Mouse (Mus musculus) splenic B cell, adult 2 months (primary cell): Measurements from ENCODE around the gene Zdhhc18.

Experiments
- DNase-seq: peaks from one replicate; pipeline ENCODE4 v3.0.0-alpha.2; 2011; ENCODE audit warnings: low read depth, low spot score
- H3K27me3 ChIP-seq: 2 replicates; pipeline ENCODE4 v1.6.1; 2012; ENCODE audit warnings: mild to moderate bottlenecking, low read length, moderate library complexity, mixed read lengths; ENCODE audit not compliant: control insufficient read depth, poor library complexity, insufficient read depth, severe bottlenecking
- H3K36me3 ChIP-seq: 2 replicates; pipeline ENCODE4 v1.6.1; 2012; ENCODE audit warnings: mild to moderate bottlenecking, low read length, moderate library complexity, mixed read lengths; ENCODE audit not compliant: control insufficient read depth, poor library complexity, insufficient read depth, severe bottlenecking

The Zdhhc18 gene

GRCm38 (mm10) chr4:133671881-133672844, 22.2 kb upstream of the Zdhhc18 start, which contains the start of gene Pigv:
Pigv (minus strand) TSS chr4:133672647.
- DNase-seq, result peak; percentile 92
- Histone ChIP-seq H3K36me3 (peaks cover 3% of the 10 kb centered on the region; the same call in 1 of the 2 replicates), H3K27me3 (no peaks in the 10 kb centered on the region)

GRCm38 (mm10) chr4:133671184-133671880, 21.4 kb upstream of the Zdhhc18 start:
- Histone ChIP-seq H3K27me3 (no peaks in the 10 kb centered on the region), H3K36me3 (peaks cover 3% of the 10 kb centered on the region; the same call in 1 of the 2 replicates)
- peak; percentile 79 for DNase-seq

GRCm38 (mm10) chr4:133669652-133670210, 19.8 kb upstream of the Zdhhc18 start:
- Histone ChIP-seq H3K36me3 (peaks cover 3% of the 10 kb centered on the region; the same call in 1 of the 2 replicates), H3K27me3 (no peaks in the 10 kb centered on the region)
- DNase-seq, result no peak

GRCm38 (mm10) chr4:133668537-133668936, 18.6 kb upstream of the Zdhhc18 start:
- Histone ChIP-seq H3K27me3 (no peaks in the 10 kb centered on the region), H3K36me3 (peaks cover 3% of the 10 kb centered on the region; the same call in 1 of the 2 replicates)
- no peak for DNase-seq

GRCm38 (mm10) chr4:133666199-133666598, 16.2 kb upstream of the Zdhhc18 start:
- peak; percentile 79 for DNase-seq
- Histone ChIP-seq H3K27me3 (no peaks in the 10 kb centered on the region), H3K36me3 (peaks cover 3% of the 10 kb centered on the region; the same call in 1 of the 2 replicates)

- DNase-seq, result no peak
- Histone ChIP-seq H3K27me3 (no peaks in the 10 kb centered on the region), H3K36me3 (peaks cover 3% of the 10 kb centered on the region; the same call in 1 of the 2 replicates)
Observed at GRCm38 (mm10) chr4:133665118-133665517, 15.2 kb upstream of the Zdhhc18 start.

- no peak for DNase-seq
- Histone ChIP-seq H3K36me3 (no peaks in the 10 kb centered on the region), H3K27me3 (no peaks in the 10 kb centered on the region)
Observed at GRCm38 (mm10) chr4:133662945-133663344, 13.0 kb upstream of the Zdhhc18 start.

GRCm38 (mm10) chr4:133662421-133662820, 12.5 kb upstream of the Zdhhc18 start:
- Histone ChIP-seq H3K27me3 (no peaks in the 10 kb centered on the region), H3K36me3 (no peaks in the 10 kb centered on the region)
- DNase-seq, result no peak

GRCm38 (mm10) chr4:133660193-133661155, 10.5 kb upstream of the Zdhhc18 start:
- H3K27me3 ChIP-seq, result no peaks in the 10 kb centered on the region
- DNase-seq, result peak; percentile 39
- no peaks in the 10 kb centered on the region for H3K36me3 ChIP-seq

GRCm38 (mm10) chr4:133659497-133660192, 9.7 kb upstream of the Zdhhc18 start:
- peak; percentile 81 for DNase-seq
- no peaks in the 10 kb centered on the region for H3K36me3 ChIP-seq
- no peaks in the 10 kb centered on the region for H3K27me3 ChIP-seq

- DNase-seq, result no peak
- H3K36me3 ChIP-seq, result no peaks in the 10 kb centered on the region
- H3K27me3 ChIP-seq, result no peaks in the 10 kb centered on the region
Observed at GRCm38 (mm10) chr4:133658729-133659128, 8.8 kb upstream of the Zdhhc18 start.

- Histone ChIP-seq H3K27me3 (no peaks in the 10 kb centered on the region), H3K36me3 (no peaks in the 10 kb centered on the region)
- DNase-seq, result no peak
Observed at GRCm38 (mm10) chr4:133657829-133658458, 8.0 kb upstream of the Zdhhc18 start.

GRCm38 (mm10) chr4:133656997-133657396, 7.0 kb upstream of the Zdhhc18 start:
- Histone ChIP-seq H3K27me3 (no peaks in the 10 kb centered on the region), H3K36me3 (no peaks in the 10 kb centered on the region)
- no peak for DNase-seq
